Mouse (Mus musculus) thymus, postnatal 10 days (tissue): ENCODE measurements at regions not wholly inside any gene's neighbourhood (a gene's known extent, or its start where the extent isn't known, plus 50 kb on each side); places are given as distances from the start of the nearest gene placed in this dataset.

Experiments
- DNase-seq, 2 experiments: peaks; one replicate each; pipeline ENCODE4 v3.0.0; 2021; ENCODE audit warnings: low spot score in 2 of 2

- no peak for DNase-seq
These were observed 205.1 kb upstream of the Hhip start for GRCm38 (mm10) chr8:80262911-80263310.

GRCm38 (mm10) chr8:80253541-80253940, 195.7 kb upstream of the Hhip start:
- no peak for DNase-seq

- DNase-seq = no peak
These were observed 193.8 kb upstream of the Hhip start for GRCm38 (mm10) chr8:80251595-80251994.

GRCm38 (mm10) chr8:80250305-80251161, 192.7 kb upstream of the Hhip start:
- DNase-seq = no peak

GRCm38 (mm10) chr8:80249762-80250161, 192.0 kb upstream of the Hhip start:
- DNase-seq = no peak

GRCm38 (mm10) chr8:80239879-80240278, 182.1 kb upstream of the Hhip start:
- DNase-seq = no peak

- DNase-seq = no peak
These were observed 152.6 kb upstream of the Hhip start for GRCm38 (mm10) chr8:80210361-80210760.

GRCm38 (mm10) chr8:80204678-80205654, 147.2 kb upstream of the Hhip start:
- DNase-seq = no peak

GRCm38 (mm10) chr8:80203769-80204677, 146.2 kb upstream of the Hhip start:
- DNase-seq = no peak

GRCm38 (mm10) chr8:80197680-80198079, 139.9 kb upstream of the Hhip start:
- DNase-seq = no peak

- DNase-seq = no peak
These were observed 132.7 kb upstream of the Hhip start for GRCm38 (mm10) chr8:80190510-80190908.

GRCm38 (mm10) chr8:80189797-80190509, 132.1 kb upstream of the Hhip start:
- DNase-seq = no peak

- no peak for DNase-seq
These were observed 127.5 kb upstream of the Hhip start for GRCm38 (mm10) chr8:80185286-80185685.

GRCm38 (mm10) chr8:80168688-80169087, 110.9 kb upstream of the Hhip start:
- DNase-seq = no peak

- DNase-seq = no peak
These were observed 91.8 kb upstream of the Hhip start for GRCm38 (mm10) chr8:80149458-80150083.

- DNase-seq = no peak
These were observed 90.1 kb upstream of the Hhip start for GRCm38 (mm10) chr8:80147929-80148328.

GRCm38 (mm10) chr8:80138481-80138880, 80.7 kb upstream of the Hhip start:
- no peak for DNase-seq

GRCm38 (mm10) chr8:80120378-80120965, 62.7 kb upstream of the Hhip start:
- DNase-seq = no peak

GRCm38 (mm10) chr8:80117328-80117727, 59.5 kb upstream of the Hhip start:
- DNase-seq = no peak
